Comparison of ENCODE assay signal across 8 mouse cellular contexts in the genomic region with DNA sequence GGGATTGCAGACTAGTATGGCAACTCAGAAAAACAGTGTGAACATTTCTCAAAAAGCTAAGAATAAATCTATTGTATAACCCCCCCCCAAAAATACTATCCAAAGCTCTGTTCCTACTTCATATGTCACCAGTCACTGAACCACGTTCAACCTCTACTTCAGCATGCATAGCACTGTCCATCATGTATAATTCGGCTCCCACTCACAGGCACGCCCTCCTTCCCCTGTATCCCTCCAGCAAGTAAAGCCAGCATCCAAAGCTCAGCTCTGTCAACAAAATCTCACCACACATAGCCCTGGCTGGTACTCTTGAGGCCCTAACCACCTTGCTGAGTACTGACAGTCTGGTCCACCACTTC. TPM values are rescaled to one million over a fixed set of nuclear protein-coding genes. Genes with fewer than 3 reads are reported as not detected.
DNase-seq lines count a peak whose midpoint lies in the region; ATAC-seq lines count a peak whose summit lies in the region.

No protein-coding gene starts in this region.

- peak overlapping the region; percentile 56 for H3K4me3 ChIP-seq in kidney, embryonic 15.5 days (replicated peaks)
- peak overlapping the region; percentile 89 for H3K4me3 ChIP-seq in brown adipose tissue, adult 24 weeks (ENCODE audit: insufficient read depth, low read depth, low read length)
- H3K4me3 ChIP-seq in hindbrain, embryonic 15.5 days: peak overlapping the region; percentile 50
- H3K4me3 ChIP-seq in midbrain, embryonic 15.5 days: peak overlapping the region; percentile 51

- H3K9ac ChIP-seq in kidney, embryonic 15.5 days: 0 out of 2 replicates have a peak overlapping the region, but pooled peaks have one; percentile 36
- H3K9ac ChIP-seq in hindbrain, embryonic 15.5 days: peak overlapping the region; percentile 50
- peak overlapping the region; percentile 27 for H3K9ac ChIP-seq in midbrain, embryonic 15.5 days

- no peak for ATAC-seq in kidney, embryonic 15.5 days (replicated peaks; ENCODE audit: low FRiP score)
- ATAC-seq in hindbrain, embryonic 15.5 days (ENCODE audit: low FRiP score, low read depth): no peak
- ATAC-seq in midbrain, embryonic 15.5 days (replicated peaks): no peak
- no peak for ATAC-seq in inflammation-experienced regulatory T-cells, adult 6 months

- DNase-seq in kidney, postnatal 4 days: no peak
- DNase-seq in layer of hippocampus, adult 9-10 months (ENCODE audit: low spot score): no peak
- no peak for DNase-seq in B cell, adult 2 months

- H3K4me2 ChIP-seq in kidney, embryonic 15.5 days: peak overlapping the region; percentile 56
- peak overlapping the region; percentile 57 for H3K4me2 ChIP-seq in hindbrain, embryonic 15.5 days
- H3K4me2 ChIP-seq in midbrain, embryonic 15.5 days: peak overlapping the region; percentile 51

- peaks cover 9% of the 10 kb centered on the region for H3K4me1 ChIP-seq in kidney, embryonic 15.5 days
- no peaks in the 10 kb centered on the region for H3K4me1 ChIP-seq in brown adipose tissue, adult 24 weeks (ENCODE audit: control insufficient read depth, insufficient read depth, insufficient read length, low read length)
- H3K4me1 ChIP-seq in hindbrain, embryonic 15.5 days (replicated peaks): peaks cover 12% of the 10 kb centered on the region
- peaks cover 8% of the 10 kb centered on the region for H3K4me1 ChIP-seq in midbrain, embryonic 15.5 days

- H3K36me3 ChIP-seq in kidney, embryonic 15.5 days: peaks cover 5% of the 10 kb centered on the region; the same call in 1 of the 2 replicates
- H3K36me3 ChIP-seq in hindbrain, embryonic 15.5 days: 0 out of 2 replicates have a peak, but pooled peaks cover 3% of the 10 kb centered on the region
- no peaks in the 10 kb centered on the region for H3K36me3 ChIP-seq in midbrain, embryonic 15.5 days (replicated peaks)

- WGBS in kidney, embryonic 15.5 days: 54% methylated on average over 3 of the region's 3 CpGs
- WGBS in hindbrain, embryonic 15.5 days: 60% methylated on average over 3 of the region's 3 CpGs
- WGBS in midbrain, embryonic 15.5 days: 47% methylated on average over 3 of the region's 3 CpGs

- H3K27me3 ChIP-seq in kidney, embryonic 15.5 days: no peaks in the 10 kb centered on the region
- no peaks in the 10 kb centered on the region for H3K27me3 ChIP-seq in hindbrain, embryonic 15.5 days
- no peaks in the 10 kb centered on the region for H3K27me3 ChIP-seq in midbrain, embryonic 15.5 days (replicated peaks)

- H3K9me3 ChIP-seq in kidney, embryonic 15.5 days (replicated peaks): no peaks in the 10 kb centered on the region
- H3K9me3 ChIP-seq in hindbrain, embryonic 15.5 days: no peaks in the 10 kb centered on the region
- H3K9me3 ChIP-seq in midbrain, embryonic 15.5 days: no peaks in the 10 kb centered on the region

- peak overlapping the region; percentile 87; the same call in 1 of the 2 replicates for H3K27ac ChIP-seq in kidney, embryonic 15.5 days
- peak overlapping the region; percentile 21; the same call in 1 of the 2 replicates for H3K27ac ChIP-seq in brown adipose tissue, adult 24 weeks (replicated peaks; ENCODE audit: low read depth, low read length)
- peak overlapping the region; percentile 85 for H3K27ac ChIP-seq in hindbrain, embryonic 15.5 days (replicated peaks)
- H3K27ac ChIP-seq in midbrain, embryonic 15.5 days: peak overlapping the region; percentile 83

RNA-seq across cellular contexts. Expression of a gene that starts 0.8 kb away (rescaled TPM):
- 31.7 and 36.4 TPM in 2 replicates for polyA plus RNA-seq in kidney, embryonic 15.5 days (2015; fragmentation: Nextera tagmentation; extraction: Ambion mirVana)
- polyA plus RNA-seq in brown adipose tissue, adult 24 weeks (2012; ENCODE audit: insufficient read depth, insufficient read length, missing spikeins): 23.2 and 23.4 TPM in 2 replicates
- 39.3 and 41.6 TPM in 2 replicates for polyA plus RNA-seq in hindbrain, embryonic 15.5 days (2015; fragmentation: Nextera tagmentation; extraction: Ambion mirVana)
- polyA plus RNA-seq in midbrain, embryonic 15.5 days (2015; fragmentation: Nextera tagmentation; extraction: Ambion mirVana): 35.3 and 40.2 TPM in 2 replicates
- polyA plus RNA-seq in inflammation-experienced regulatory T-cells, adult 6 months (2017; shearing (Covaris generic)): 10 to 100 TPM; 32.3 to 37.1 (median 35.7) TPM

RNA-seq across cellular contexts. Expression of a gene that starts 20.0 kb away (rescaled TPM):
- 2.8 and 2.9 TPM in 2 replicates for polyA plus RNA-seq in kidney, embryonic 15.5 days (2015; fragmentation: Nextera tagmentation; extraction: Ambion mirVana)
- 16.4 and 19.7 TPM in 2 replicates for polyA plus RNA-seq in brown adipose tissue, adult 24 weeks (2012; ENCODE audit: insufficient read depth, insufficient read length, missing spikeins)
- 14.5 and 15.8 TPM in 2 replicates for polyA plus RNA-seq in hindbrain, embryonic 15.5 days (2015; fragmentation: Nextera tagmentation; extraction: Ambion mirVana)
- polyA plus RNA-seq in midbrain, embryonic 15.5 days (2015; fragmentation: Nextera tagmentation; extraction: Ambion mirVana): 16.5 and 16.9 TPM in 2 replicates
- 1 to 10 TPM; 4.1 to 5.2 (median 4.3) TPM for polyA plus RNA-seq in inflammation-experienced regulatory T-cells, adult 6 months (2017; shearing (Covaris generic))

Comparison
In these comparisons a context has a peak if more than half of its experiments do, and no peak if none do; other contexts are left out.
1. H3K27ac ChIP-seq: peak in every context shown above with its lines; median percentile 87 in kidney, embryonic 15.5 days; 85 in hindbrain, embryonic 15.5 days; 83 in midbrain, embryonic 15.5 days; 21 in brown adipose tissue, adult 24 weeks.